Mouse (Mus musculus) midbrain, embryonic 14.5 days (tissue): ENCODE measurements around the gene Hipk1. TPM values are rescaled to one million over a fixed set of nuclear protein-coding genes. Genes with fewer than 3 reads are reported as not detected.

Experiments
- ATAC-seq: fragments of 200-750 bp; cut with Nextera tagmentation; 2 replicates; pipeline ENCODE4 v1.8.0; 2017; ENCODE audit warnings: moderate number of reproducible peaks, moderate library complexity; ENCODE audit not compliant: low FRiP score, low TSS enrichment
- DNase-seq: peaks from one replicate; pipeline ENCODE4 v3.0.0-alpha.2; 2015
- H3K27ac ChIP-seq: fragments of 300-500 bp; sonication (generic); replicated peaks from 2 replicates; pipeline ENCODE4 v1.5.1; 2014; ENCODE audit warnings: mild to moderate bottlenecking, low read depth, low read length, moderate library complexity
- H3K27me3 ChIP-seq: fragments of 300-500 bp; sonication (generic); 2 replicates; pipeline ENCODE4 v1.6.1; 2014; ENCODE audit warnings: low read length, control low read depth, mixed read lengths; ENCODE audit not compliant: control insufficient read depth, insufficient read depth
- H3K36me3 ChIP-seq: fragments of 300-500 bp; sonication (generic); 2 replicates; pipeline ENCODE4 v1.6.1; 2014; ENCODE audit warnings: low read length, control low read depth; ENCODE audit not compliant: control insufficient read depth, insufficient read depth
- H3K4me1 ChIP-seq: fragments of 300-500 bp; sonication (generic); 2 replicates; pipeline ENCODE4 v1.6.1; 2014; ENCODE audit warnings: mild to moderate bottlenecking, antibody characterized with exemption, low read length, control low read depth; ENCODE audit not compliant: control insufficient read depth, insufficient read depth
- H3K4me2 ChIP-seq: fragments of 300-500 bp; sonication (generic); 2 replicates; pipeline ENCODE4 v1.6.1; 2014; ENCODE audit warnings: mild to moderate bottlenecking, low read length, moderate library complexity
- H3K4me3 ChIP-seq: fragments of 300-500 bp; sonication (generic); replicated peaks from 2 replicates; pipeline ENCODE4 v1.5.1; 2014; ENCODE audit warnings: low read depth, low read length
- H3K9ac ChIP-seq: fragments of 300-500 bp; sonication (generic); replicated peaks from 2 replicates; pipeline ENCODE4 v1.6.1; 2014; ENCODE audit warnings: mild to moderate bottlenecking, low read length, moderate library complexity
- H3K9me3 ChIP-seq: fragments of 300-500 bp; sonication (generic); 2 replicates; pipeline ENCODE4 v1.6.1; 2016; ENCODE audit warnings: low read length, control low read depth, mixed read lengths; ENCODE audit not compliant: control insufficient read depth
- WGBS: fragments of 180-500 bp; shearing (Covaris S2); extraction: QIAGEN DNeasy Blood & Tissue Kit; methylation state at CpG from one replicate; pipeline ENCODE4 v1.1.7; 2014; 5-methylcytosine and 5-hydroxymethylcytosine counted together
- polyA plus RNA-seq: library from polyadenylated mRNA; unstranded; fragments of >200 nt; fragmentation: Nextera tagmentation; extraction: Ambion mirVana; gene quantifications from 2 replicates; pipeline ENCODE4 v1.2.1, GENCODE M21; 2014

Gene Hipk1
- polyA plus RNA-seq, 1 experiment from 2014 or later, result 22.1 TPM

DNA sequence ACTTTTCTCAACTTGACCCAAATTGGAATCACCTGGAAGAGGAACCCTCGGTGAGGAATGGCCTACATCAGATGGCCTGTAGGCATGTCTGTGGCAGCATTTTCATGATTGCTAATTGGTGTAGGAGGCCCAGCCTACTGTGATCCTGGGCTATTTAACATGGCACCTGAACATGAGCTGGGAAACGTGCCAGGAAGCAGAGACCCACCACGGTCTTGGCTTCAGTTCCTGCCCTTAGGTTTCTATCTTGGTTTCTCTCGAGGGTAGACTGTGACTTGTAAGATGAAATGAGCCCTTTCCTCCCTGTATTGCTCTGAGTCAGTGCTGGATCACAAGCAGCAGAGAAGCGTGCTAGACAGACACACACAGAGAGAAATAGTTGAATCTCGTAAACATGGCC lies 86.7 kb downstream of the Hipk1 start:
- H3K4me3 ChIP-seq, result no peak overlapping the region
- no peaks in the 10 kb centered on the region for H3K9me3 ChIP-seq
- WGBS, result 86% methylated on average over 6 of the region's 6 CpGs
- no peaks in the 10 kb centered on the region for H3K36me3 ChIP-seq
- H3K4me2 ChIP-seq, result no peak overlapping the region
- H3K4me1 ChIP-seq, result no peaks in the 10 kb centered on the region
- no peak for ATAC-seq
- H3K27me3 ChIP-seq, result no peaks in the 10 kb centered on the region; the same call in 1 of the 2 replicates
- H3K9ac ChIP-seq, result no peak overlapping the region
- no peak for DNase-seq
- H3K27ac ChIP-seq, result no peak overlapping the region

DNA sequence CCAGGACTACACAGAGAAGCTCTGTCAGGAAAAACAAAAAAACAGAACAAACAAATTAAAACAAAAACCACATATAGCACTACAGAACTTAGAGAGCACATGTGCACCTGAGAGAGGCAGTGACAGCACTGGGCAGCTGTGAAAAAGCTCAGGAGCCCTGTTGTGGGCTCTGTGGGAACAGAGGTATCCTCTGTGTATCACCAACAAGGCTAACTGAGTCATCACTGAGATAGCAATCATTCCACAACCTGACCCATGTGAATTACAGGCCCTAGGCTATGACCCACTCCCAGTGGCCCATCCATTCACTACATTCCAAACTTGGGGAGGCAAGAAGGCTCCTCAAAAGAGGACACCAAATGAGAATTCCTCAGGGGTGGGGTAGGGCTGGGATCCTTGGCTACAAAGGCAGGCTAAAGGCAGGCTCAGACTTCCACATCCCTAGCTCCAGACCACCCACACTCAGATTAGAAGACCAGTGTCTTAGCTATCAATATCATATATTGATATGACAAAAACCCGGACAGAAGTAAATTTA lies 94.9 kb downstream of the Hipk1 start:
- ATAC-seq, result no peak
- Histone ChIP-seq H3K4me3 (no peak overlapping the region), H3K36me3 (no peaks in the 10 kb centered on the region), H3K27ac (no peak overlapping the region), H3K27me3 (no peaks in the 10 kb centered on the region), H3K9ac (no peak overlapping the region), H3K4me2 (no peak overlapping the region), H3K4me1 (no peaks in the 10 kb centered on the region), H3K9me3 (no peaks in the 10 kb centered on the region)
- WGBS, result 89% methylated on average over 1 of the region's 1 CpGs
- DNase-seq, result no peak

DNA sequence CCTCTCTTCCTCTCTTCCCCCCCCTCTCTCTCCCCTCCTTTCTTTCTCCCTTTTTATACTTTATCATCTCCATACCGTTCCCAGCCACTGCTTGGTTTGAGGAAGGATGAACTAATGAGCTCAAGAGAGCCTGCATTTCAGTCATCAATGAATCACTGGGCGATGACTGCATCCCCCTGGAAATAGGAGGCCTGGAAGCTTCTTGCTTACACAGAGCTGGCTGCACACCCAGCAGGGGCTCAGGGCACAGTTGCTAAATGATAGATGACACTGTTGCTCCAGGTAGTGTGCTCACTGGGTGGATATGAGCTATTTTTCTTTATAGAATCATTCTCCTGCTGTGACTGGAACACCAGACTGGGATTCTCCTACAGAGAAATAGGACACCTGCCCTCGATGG lies 95.8 kb downstream of the Hipk1 start:
- no peaks in the 10 kb centered on the region for H3K27me3 ChIP-seq
- ATAC-seq (no peak), DNase-seq (no peak)
- no peaks in the 10 kb centered on the region for H3K9me3 ChIP-seq
- no peak overlapping the region for H3K27ac ChIP-seq
- no peaks in the 10 kb centered on the region for H3K4me1 ChIP-seq
- no peak overlapping the region for H3K4me2 ChIP-seq
- H3K36me3 ChIP-seq, result no peaks in the 10 kb centered on the region
- WGBS, result 65% methylated on average over 3 of the region's 3 CpGs
- H3K9ac ChIP-seq, result no peak overlapping the region
- no peak overlapping the region for H3K4me3 ChIP-seq

DNA sequence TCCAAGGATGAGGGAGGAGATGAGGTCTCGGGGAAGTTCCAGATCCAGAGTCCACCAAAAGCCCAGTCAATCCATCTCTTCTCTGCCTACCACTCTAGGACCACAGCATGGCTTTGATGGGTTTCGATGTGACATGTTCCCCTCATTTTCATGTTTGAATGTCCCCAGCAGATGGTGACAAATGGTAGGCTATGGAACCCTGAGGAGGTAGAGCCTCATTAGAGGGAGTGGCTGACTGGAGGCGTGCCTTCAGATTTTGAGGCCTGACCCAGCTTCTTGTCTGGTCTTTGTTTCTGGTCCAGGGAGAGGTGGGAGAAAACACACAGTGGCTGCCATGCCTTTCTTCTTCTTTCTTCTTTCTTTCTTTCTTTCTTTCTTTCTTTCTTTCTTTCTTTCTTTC lies 100.9 kb downstream of the Hipk1 start:
- no peak overlapping the region for H3K9ac ChIP-seq
- H3K4me2 ChIP-seq, result no peak overlapping the region
- 86% methylated on average over 3 of the region's 3 CpGs for WGBS
- DNase-seq (no peak), ATAC-seq (no peak)
- no peak overlapping the region for H3K27ac ChIP-seq
- no peak overlapping the region for H3K4me3 ChIP-seq
- H3K36me3 ChIP-seq, result no peaks in the 10 kb centered on the region
- no peaks in the 10 kb centered on the region for H3K9me3 ChIP-seq
- H3K27me3 ChIP-seq, result no peaks in the 10 kb centered on the region
- H3K4me1 ChIP-seq, result no peaks in the 10 kb centered on the region

Other genes with a start within 250 kb of the Hipk1 start
- 21.1 and 22.8 TPM in 2 replicates for gene Syt6, start 216.3 kb downstream of the Hipk1 start, polyA plus RNA-seq
- 0.20 TPM in 1 of 2 replicates, not detected in the other for gene Atg4a-ps, start 145.5 kb downstream of the Hipk1 start, polyA plus RNA-seq
- 2.0 and 4.8 TPM in 2 replicates for gene Olfml3, start 53.6 kb downstream of the Hipk1 start, polyA plus RNA-seq
- not detected in 2 replicates for gene Gm10964, start 52.2 kb downstream of the Hipk1 start, polyA plus RNA-seq
- gene Dclre1b, start 17.9 kb upstream of the Hipk1 start, polyA plus RNA-seq, result 23.0 and 29.2 TPM in 2 replicates
- 20.1 and 25.4 TPM in 2 replicates for gene Ap4b1, start 18.0 kb upstream of the Hipk1 start, polyA plus RNA-seq
- gene Gm43064, start 18.0 kb upstream of the Hipk1 start, polyA plus RNA-seq, result 0.18 TPM in 1 of 2 replicates, not detected in the other
- 0.20 and 0.22 TPM in 2 replicates for gene Bcl2l15, start 41.0 kb upstream of the Hipk1 start, polyA plus RNA-seq
- gene Ptpn22, start 68.2 kb upstream of the Hipk1 start, polyA plus RNA-seq, result 0.26 TPM in 2 replicates
- gene Rsbn1, start 122.6 kb upstream of the Hipk1 start, polyA plus RNA-seq, result 29.3 and 29.5 TPM in 2 replicates
- 24.7 and 35.9 TPM in 2 replicates for gene Phtf1, start 176.5 kb upstream of the Hipk1 start, polyA plus RNA-seq